Mouse (Mus musculus): ENCODE results near the gene Dad1.

The Dad1 gene

DNA sequence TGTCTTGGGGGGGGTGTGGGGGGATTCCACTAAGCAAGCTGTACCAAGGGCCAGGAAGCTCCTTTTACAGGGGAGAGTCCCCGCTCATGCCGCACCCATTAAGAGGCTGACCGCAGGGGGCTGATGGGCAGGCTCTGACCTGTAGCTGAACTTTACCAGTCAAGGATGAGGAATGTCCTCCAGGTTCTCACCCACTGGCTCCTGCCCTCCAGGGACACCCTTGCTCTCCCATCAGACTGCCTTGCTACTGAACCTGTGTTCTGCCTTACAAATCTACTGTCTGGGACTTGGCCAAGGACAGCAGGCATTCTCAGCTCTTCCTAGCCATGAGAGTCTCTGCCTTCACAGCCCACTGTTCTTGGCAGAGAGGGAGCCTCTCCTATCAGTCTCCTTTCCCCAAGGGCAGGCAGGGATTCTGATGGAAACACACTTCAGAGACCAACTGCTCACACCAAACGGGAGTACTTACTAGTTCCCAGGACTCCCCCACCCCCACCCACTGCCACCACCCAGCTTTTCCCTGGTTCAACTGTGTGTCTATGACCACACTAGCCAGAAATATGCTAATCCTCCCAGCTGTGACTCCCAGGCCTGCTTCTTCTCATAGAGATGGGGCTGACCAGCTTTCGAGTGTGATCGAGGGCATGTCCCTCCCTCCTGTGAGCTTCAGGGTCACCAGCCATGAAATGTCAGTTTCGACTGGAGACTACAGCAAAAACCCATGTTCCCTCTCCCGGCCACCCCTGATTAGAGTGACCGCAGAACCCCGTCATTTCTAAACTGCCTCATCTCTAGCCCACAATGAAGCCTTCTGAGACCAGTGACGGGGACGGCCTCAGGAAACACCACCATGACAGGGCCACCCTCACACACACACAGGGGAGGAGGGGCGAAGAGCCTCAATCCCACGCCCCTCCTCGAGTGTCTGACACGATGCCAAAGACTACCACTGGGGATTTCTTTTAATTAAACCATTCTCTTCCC is 29.1 kb downstream of the Dad1 start:
- no peak for DNase-seq (ENCODE audit: low spot score)

DNA sequence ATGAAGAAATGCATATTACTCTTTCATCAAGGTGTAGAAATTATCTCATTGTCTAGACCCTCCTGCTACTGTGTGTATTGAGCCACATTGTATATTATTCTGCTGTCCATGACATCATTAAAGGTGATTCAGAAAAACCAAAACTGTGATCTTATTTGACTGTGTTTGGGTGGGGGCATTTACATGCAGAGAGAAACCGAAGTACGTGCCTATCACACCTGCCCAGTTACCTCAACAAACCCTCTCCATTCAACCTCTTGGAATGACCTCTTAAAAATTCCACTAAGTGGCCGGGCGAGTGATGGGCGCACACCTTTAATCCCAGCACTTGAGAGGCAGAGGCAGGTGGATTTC is 29.9 kb downstream of the Dad1 start:
- no peak for DNase-seq (ENCODE audit: low spot score)

DNA sequence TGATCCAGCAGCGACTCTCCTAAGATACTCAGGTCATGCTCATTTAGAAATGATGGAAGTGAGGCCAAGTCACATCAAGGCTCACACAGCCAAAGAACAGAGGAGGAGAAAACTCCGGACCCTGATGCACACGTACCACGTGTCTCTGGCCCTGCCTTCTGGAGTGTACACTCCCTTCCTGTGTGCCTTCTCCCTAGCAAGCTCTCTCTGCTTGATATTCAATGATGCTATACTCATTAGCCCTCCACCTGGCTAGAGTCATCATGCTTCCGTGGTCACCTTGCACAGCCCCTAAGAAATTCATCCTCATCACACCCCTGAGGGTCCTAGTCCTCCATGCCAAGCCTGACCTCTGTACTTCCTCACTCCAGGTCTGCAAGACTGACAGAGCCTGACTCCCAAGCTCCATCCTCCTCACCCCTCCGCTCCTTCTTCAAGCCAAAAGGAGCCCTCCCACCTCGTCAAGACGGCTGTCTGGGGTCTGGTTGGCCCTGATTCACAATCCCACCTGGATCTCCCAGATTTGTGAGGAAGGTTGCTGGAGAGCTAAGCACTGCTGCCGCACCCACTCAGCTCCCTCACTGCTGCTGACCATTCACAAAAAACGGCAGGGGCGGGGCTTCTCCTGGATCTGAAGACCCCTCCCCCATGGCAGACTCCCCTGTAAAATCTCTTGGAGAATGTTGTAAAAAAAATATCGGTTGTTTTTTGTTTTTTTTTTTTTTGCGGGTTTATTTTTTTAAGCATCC is 30.4 kb downstream of the Dad1 start:
- no peak for DNase-seq (ENCODE audit: low spot score)

DNA sequence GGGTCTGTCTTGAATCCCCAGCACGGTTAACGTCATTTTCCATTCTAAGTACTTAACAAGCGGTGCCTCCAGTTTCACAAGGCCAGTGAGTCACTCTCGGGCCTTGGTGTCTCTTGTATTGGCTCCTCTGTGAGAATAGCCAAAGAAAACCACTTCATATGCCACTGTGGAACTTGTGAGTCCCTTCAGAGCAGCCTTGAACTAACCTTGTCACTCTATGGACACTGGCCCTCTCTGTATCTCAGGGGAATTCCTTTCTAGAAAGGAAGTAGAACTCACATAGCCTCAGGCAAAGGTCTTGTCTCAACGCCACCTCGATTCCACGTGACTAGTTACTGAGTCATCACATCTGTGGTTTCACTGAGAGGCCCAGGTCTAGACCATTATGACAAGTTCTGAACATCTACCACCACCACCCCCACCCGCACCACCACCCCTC is 31.6 kb downstream of the Dad1 start:
- DNase-seq (ENCODE audit: low spot score) = no peak

DNA sequence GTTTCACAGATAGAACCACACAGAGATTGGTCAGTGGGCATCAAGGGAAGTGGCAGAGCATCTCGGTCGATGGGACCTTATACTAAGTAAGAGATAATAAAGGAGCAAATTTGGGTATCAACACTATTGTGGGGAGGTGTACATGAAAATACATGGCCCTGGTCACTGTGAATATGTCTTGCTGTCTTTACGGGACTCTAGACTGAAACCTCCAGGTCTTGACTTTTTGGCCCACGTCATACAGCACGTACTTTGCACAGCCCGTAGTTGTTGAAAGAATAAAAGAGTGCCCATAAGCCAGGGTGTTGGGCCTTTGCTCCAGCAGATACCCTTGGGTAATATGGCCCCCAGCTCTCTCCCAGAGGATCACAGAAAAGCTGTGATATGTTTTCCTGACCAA is 32.3 kb downstream of the Dad1 start:
- DNase-seq (ENCODE audit: low spot score) = no peak

DNA sequence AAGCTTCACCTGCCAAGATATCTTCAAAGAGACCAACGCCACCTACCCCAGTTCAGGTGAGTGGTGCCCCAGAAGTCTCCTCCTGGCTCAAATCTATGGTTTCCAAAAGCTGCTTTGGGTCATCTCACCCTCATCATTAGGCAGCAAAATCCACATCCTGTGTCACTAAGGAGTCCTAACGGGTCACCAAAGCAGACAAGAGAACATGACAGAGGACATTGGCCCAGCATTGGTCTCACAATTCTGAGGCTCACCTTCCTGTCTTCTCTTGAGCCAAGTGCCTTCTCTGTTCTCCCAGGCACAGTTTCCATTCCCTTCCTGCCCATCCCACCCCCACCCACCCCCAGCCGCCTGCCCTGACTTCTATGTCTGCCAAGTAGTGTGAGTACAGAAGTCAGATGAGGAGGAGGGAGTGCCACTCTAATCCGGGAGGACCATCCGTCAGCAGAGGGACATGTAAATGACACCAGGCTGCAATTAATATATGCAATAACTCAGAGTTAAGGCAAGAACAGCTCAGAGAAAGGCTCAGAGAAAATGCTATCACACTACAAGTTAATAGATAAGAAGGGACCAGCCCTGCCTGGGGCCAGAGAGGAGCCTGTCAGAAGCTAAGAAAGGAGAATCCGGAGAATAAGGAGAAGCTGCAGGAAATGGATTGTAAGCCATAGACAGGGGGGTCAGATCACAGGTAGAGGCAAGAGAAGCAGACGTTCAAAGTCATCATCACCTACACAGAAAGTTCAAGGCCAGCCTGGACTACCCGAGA is 33.0 kb downstream of the Dad1 start:
- no peak for DNase-seq (ENCODE audit: low spot score)

DNA sequence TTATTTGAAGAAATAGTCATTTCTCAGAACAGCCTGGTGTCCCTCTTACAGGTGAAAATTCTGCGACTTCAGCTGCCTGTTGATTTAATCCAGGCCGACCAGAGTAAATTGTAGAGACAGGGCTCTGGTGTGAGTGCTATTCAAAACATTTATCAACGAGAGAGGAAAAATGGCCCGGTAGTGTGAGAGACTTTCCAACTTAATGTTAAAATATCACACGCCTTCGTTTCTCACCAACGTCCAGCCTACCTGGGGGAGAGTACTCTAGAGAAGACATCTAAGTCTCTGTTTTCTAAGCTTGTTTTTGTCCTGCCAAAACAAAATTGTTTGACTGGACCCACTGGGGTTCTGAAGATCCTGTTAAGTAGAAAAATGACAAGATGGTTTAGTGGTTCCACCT is 34.1 kb downstream of the Dad1 start:
- no peak for DNase-seq (ENCODE audit: low spot score)

DNA sequence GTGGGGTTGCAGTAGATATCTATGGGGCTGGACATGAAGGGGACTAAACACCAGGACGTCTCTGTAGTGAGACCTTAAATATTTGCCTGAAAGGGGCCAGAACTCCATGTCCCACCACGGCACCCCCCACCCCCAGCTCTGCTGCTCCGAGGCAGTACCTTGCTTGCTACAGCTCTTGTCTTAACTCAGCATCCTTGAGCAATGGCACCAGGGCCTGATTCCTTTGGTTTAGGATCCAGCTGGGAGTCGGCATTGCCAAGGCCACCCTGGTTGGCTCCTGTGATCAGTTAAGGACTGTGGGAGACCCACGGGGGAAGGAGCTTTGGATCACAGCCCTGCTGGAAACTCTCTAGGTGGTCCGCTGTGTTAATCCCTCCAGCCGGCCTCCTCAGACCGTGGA is 34.6 kb downstream of the Dad1 start:
- no peak for DNase-seq (ENCODE audit: low spot score)

DNA sequence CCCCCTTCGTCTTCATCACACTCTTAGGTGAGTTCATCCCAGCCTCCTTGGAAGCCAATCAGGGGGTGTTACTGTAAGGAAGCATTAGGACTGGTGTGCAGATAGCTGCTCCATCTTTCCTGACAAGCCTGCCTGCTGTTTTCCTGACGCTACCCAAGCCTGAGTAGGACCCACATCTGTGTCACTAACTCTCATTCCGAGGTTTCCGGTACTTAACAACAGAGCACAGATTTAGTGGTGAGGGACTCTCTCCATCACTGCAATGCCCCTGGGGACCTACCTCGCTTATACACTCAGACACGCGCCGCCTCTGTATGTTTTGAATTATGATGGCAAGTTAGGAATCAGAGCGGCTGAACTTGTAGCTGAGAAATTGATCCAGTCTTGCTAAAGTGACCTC is 35.2 kb downstream of the Dad1 start:
- no peak for DNase-seq (ENCODE audit: low spot score)

DNA sequence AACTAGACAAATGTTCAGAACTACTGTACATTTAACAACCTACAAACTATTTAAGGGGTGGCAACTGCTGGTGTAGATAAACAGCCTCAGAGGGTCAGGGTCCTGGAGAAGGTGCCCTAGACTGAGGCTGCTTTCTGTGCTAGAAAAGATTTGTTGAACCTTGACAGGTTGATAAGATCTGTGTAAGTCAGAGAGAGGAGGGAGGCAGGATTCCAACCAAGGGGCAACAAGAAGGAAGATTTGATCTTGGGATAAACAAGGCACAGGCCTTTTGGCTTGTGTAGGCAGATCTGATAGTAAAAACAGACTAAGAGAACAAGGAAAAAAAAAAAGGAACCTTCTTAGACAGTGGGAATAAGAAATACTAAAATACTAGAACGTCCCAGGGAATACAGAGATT is 35.7 kb downstream of the Dad1 start:
- no peak for DNase-seq (ENCODE audit: low spot score)

DNA sequence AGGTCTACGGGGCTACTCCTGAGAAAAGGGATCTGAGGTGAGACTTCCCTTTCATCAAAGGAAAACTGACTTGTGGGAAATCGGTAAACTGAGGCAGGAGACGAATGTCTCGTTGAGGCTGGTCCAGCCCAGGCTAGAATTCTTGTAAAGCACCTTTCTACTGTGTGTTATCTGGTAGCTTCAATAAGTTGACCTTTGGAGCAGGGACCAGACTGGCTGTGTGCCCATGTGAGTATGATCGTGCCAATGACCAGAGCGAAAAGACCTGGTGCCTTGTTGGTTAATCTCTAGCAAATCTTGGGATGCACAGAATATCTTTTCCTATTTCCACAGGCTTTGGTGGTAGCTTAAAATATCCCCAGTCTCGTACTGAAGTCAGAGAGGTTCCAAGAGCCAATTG is 37.8 kb downstream of the Dad1 start:
- no peak for DNase-seq (ENCODE audit: low spot score)

DNA sequence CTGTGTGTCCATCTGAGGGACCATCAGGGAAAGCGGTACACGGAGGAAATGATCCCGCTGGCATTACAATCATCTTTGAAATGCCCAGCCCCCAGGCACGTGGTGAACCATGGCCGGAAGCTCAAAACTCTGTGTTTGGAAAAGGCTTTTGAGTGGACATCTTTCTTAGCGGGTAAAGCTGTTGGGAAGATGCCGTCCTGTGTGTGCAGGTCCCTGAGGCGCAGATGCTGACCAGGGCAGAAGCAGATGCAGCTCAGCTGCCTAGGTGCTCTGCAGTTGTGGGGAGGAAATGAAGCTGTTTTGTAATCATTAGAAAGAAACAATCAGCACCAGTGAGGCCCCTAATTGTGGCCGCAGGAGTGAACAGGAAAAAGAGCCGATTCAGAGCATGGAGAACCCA is 39.0 kb downstream of the Dad1 start:
- no peak for DNase-seq (ENCODE audit: low spot score)

DNA sequence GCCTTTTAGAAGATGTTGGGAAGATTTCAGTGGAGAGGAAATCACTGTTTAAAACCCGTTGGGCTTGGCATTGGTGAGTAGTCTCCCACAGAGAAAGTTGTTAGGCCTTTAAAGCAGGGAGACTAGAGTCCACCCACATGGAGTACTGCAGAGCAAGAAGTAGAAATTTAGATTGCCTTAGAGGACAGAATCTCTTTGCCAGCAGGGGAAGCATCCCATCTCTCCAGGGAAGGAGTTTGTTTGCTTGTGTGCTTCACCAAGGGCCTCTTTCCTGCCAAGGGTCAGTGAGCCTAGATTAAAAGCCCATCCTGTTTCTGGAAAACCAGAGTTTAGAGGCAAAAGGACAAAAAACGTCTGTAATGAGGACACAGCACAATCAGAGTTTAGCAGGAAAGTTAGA is 39.4 kb downstream of the Dad1 start:
- DNase-seq (ENCODE audit: low spot score) = no peak

DNA sequence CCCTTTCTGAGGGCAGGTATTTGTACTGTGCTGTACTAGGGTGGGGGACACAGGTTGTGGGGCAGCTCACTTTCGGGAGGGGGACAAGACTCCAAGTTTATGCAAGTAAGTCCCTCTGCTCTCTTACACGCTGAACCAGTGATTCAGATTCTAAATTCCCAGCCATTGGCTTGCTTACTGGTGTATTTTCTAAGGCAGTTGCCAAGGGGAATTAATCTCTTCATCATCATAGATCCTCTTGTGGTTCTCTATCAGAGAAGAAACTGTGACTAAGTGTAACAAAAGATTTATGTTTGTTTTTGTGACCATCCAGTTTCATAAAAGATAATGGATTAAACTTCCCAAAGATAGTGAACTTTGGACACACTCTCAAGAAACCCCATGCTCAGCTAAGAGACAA is 40.2 kb downstream of the Dad1 start:
- DNase-seq (ENCODE audit: low spot score) = no peak

DNA sequence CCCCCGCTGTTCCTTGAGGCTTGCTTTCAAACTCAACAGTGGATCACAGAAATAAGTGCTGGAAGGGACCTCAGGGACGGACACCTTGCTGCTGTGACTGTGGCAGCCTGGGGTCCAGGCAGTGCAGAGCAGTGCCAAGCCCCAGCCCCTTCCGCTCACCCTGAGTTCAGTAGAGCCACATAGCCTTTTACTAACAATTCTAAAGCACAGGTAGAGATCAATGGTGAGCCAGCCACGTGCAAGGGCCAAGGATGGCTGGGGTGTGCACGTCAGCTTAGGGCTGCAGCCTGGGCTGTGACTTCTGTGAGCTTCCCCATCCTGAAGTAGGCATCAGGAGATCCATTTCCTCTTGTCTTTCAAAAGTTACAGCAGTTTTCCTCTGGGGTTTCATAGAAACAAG is 42.1 kb downstream of the Dad1 start:
- DNase-seq (ENCODE audit: low spot score) = no peak

DNA sequence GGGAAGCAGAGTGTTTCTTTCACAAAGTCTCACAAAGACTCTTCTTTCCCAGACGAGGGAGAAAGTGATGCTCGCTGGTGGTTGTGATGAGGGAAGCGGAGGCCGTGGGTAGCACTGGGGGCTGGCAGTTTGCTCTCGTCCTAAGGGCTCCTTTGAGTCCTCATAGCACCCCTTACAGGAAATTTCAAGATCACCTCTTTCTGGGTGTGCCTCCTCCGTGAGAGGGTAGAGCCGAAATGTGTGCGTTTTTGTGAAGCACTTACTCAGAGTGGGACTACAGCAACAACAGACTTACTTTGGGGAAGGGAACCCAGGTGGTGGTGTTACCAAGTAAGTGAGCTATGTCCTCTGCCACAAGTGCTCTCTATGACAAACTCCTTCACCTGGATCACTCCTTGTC is 42.7 kb downstream of the Dad1 start:
- DNase-seq (ENCODE audit: low spot score) = no peak

DNA sequence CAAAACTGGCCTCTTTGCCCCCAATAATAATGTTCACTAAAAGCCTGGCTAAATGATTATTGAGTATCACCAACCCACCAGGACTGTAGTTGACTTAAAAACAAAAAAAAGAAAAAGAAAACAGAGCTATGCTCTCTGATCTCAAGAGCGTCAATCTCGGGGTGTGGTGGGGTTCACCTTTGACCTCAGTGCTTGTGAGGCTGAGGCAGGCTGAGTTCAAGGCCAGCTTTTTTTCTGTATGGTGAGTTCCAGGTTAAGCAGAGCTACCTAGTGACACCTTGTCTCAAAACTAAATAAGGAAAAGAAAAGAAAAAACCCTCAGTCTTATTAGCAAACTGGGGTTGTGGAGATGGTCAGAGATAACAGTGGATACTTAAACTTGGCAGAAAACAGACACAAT is 43.5 kb downstream of the Dad1 start:
- DNase-seq (ENCODE audit: low spot score) = no peak

DNA sequence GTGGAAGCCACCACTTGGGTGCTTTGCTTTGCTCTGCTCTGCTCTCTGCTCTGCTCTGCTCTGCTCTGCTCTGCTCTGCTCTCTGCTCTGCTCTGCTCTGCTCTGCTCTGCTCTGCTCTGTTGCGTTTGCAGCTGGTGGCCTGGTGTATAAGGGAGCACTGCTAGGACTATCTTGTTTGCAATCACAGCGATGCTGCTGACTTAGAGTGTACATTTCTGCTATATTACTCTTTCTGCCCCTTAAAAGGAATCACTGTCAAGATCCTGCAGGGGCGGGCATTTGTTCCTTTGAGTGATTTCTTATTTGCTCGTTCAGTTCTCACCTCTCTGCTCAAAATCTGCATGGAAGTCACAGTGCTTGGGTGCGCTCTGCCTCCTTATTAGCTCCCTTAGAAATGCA is 44.0 kb downstream of the Dad1 start:
- DNase-seq (ENCODE audit: low spot score) = no peak

DNA sequence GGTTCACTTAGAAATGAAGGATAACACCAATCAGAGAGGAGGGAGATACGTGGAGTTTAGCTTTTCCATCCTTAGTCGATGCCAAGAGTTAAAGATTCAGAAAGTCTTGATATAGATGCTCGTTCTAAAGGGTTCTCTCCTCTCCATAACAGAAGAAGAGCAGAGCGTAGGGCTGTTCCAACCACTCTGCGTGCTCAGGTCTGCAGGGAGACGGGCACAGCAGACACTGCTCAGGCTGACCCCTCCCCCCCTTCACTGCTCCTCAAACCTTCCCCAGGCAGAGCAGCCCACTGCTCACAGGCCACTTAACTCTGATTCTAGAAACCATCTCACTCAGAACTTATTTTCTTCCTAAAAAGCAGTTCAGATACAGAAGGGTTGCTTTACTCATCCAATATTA is 45.2 kb downstream of the Dad1 start:
- DNase-seq (ENCODE audit: low spot score) = no peak

DNA sequence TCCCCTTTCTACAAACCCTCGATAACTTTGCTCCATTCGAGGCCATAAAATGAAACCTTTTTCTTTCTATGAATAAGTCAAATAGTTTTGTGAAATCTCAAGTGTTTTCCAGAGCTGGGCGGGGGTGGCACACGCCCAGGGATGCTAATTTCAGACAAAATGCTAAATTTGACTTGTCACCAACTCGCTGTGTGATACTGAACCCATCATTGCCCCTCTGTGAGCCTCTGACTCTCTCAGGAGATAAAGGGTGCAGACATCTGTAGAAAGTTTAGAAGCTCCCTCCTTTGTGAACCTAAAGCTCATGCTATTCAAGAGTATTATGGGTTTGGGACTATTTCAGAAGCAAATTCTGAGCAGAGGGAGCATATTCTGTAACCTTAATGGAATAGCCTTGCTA is 46.0 kb downstream of the Dad1 start:
- no peak for DNase-seq (ENCODE audit: low spot score)

DNA sequence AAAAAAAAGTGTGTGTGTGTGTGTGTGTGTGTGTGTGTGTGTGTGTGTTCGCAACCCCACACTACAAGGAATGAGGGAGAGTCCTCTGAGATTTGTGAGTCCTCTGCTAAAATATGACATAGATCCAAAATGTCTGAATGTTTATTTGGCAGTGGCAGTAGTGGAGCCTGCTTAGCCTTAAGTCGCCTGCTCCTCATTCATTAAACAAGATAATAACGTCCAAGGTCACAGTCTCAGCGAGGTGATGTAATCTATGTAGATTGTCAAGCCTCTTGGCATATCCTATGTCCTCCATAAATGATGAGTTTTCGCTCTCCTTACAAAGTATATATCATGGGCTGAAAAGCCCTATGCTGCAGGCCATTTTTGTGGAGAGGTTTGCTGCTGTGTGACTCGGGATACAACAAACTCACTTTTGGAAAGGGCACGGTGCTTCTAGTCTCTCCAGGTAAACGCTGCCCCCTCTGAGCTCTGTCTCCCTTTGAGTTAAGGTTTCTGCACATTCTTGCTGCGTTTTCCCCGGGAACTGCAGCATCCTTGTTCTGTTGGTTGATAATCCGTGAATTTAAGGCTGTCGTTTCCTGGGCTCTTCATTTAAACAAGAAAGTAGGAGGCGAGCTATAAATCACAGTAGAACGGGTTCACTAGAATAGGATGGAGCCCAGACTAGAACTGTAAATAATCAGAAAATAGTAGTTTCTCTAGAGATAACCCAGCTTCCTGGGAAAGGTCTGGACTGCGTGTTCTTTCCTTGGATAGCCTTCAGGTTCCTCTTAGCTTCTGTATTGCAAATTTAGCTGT is 47.0 kb downstream of the Dad1 start:
- no peak for DNase-seq (ENCODE audit: low spot score)

DNA sequence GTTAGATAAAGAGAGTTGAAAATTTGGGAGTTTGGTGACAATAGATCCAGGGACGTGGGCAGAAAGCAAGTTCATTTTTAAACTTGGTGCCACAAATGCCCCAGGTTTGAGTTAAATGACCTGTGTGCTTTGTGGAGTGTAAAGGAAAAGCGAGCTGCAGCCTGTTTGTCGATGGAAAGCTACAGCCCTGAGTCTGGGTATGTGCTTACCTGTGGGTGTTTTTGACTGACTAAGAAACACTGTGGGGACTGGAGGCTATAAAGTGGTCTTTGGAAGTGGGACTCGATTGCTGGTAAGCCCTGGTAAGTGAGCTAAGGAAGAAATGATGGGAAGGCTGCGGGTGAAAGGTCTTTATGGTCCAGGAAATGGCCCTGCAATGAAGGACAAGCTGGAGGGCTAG is 47.6 kb downstream of the Dad1 start:
- DNase-seq (ENCODE audit: low spot score) = no peak
